Mouse (Mus musculus) MEL (cell line): ENCODE data around the gene Stmn1. TPM values are rescaled to one million over a fixed set of nuclear protein-coding genes. Genes with fewer than 3 reads are reported as not detected.

Experiments
- DNase-seq: peaks from one replicate; pipeline ENCODE4 v3.0.0; 2011; ENCODE audit warnings: low read depth, low spot score
- H3K27ac ChIP-seq: 2 replicates; pipeline ENCODE4 v1.5.1; 2012; ENCODE audit warnings: low read depth, mild to moderate bottlenecking, control low read depth, low read length, moderate library complexity; ENCODE audit not compliant: control insufficient read depth
- H3K27me3 ChIP-seq, 2 experiments: fragments of 150-350 bp in 1 of 2; sonication (generic) in 1 of 2; 2 replicates each; pipeline ENCODE4 v1.6.1; 2012; ENCODE audit warnings: low read length in 2 of 2, mild to moderate bottlenecking in 2 of 2, improper control_type of control experiment in 1 of 2, moderate library complexity in 1 of 2; ENCODE audit not compliant: insufficient read depth in 2 of 2, control insufficient read depth in 1 of 2
- H3K36me3 ChIP-seq, 2 experiments: 2 replicates each; pipeline ENCODE4 v1.6.1; 2012 to 2014; ENCODE audit warnings: low read length in 2 of 2, improper control_type of control experiment in 1 of 2, inconsistent platforms in 1 of 2, mild to moderate bottlenecking in 1 of 2; ENCODE audit not compliant: insufficient read depth in 2 of 2, control insufficient read depth in 1 of 2
- H3K4me1 ChIP-seq, 2 experiments: fragments of 150-350 bp in 1 of 2; sonication (generic) in 1 of 2; 2 replicates each; pipeline ENCODE4 v1.6.1; 2012; ENCODE audit warnings: low read length in 2 of 2, improper control_type of control experiment in 1 of 2, mild to moderate bottlenecking in 1 of 2; ENCODE audit not compliant: insufficient read depth in 2 of 2, control insufficient read depth in 1 of 2
- H3K4me3 ChIP-seq, 2 experiments: fragments of 150-350 bp in 1 of 2; sonication (generic) in 1 of 2; 2 replicates each; pipeline ENCODE4 v1.5.1; 2012; ENCODE audit warnings: low read depth in 2 of 2, low read length in 2 of 2, mild to moderate bottlenecking in 2 of 2, moderate library complexity in 2 of 2, control low read depth in 1 of 2, improper control_type of control experiment in 1 of 2; ENCODE audit not compliant: control insufficient read depth in 1 of 2, insufficient read depth in 1 of 2
- H3K79me2 ChIP-seq: 2 replicates; pipeline ENCODE4 v1.6.1; 2012; ENCODE audit warnings: mild to moderate bottlenecking, low read length, moderate library complexity; ENCODE audit not compliant: control insufficient read depth, poor library complexity, insufficient read depth
- H3K9ac ChIP-seq: 2 replicates; pipeline ENCODE4 v1.6.1; 2012; ENCODE audit warnings: low read depth, mild to moderate bottlenecking, control low read depth, low read length, moderate library complexity; ENCODE audit not compliant: control insufficient read depth, poor library complexity, severe bottlenecking
- H3K9me3 ChIP-seq: fragments of 150-350 bp; sonication (generic); replicated peaks from 2 replicates; pipeline ENCODE4 v1.6.1; 2012; ENCODE audit warnings: mild to moderate bottlenecking, low read length, improper control_type of control experiment, moderate library complexity; ENCODE audit not compliant: insufficient read depth
- BHLHE40 ChIP-seq: IDR thresholded peaks from 2 replicates; pipeline ENCODE4 v1.6.1; 2012; ENCODE audit warnings: low read depth, mild to moderate bottlenecking, inconsistent platforms, low read length, improper control_type of control experiment, borderline replicate concordance
- CTCF ChIP-seq, 3 experiments: IDR thresholded peaks in 2 of 3; conservative IDR thresholded peaks in 1 of 3; 2 replicates each; pipeline ENCODE4 v1.5.1; 2011 to 2012; ENCODE audit warnings: low read length in 3 of 3, low read depth in 2 of 3, mild to moderate bottlenecking in 2 of 3, improper control_type of control experiment in 1 of 3, inconsistent platforms in 1 of 3, mixed read lengths in 1 of 3, moderate library complexity in 1 of 3; ENCODE audit not compliant: control insufficient read depth in 1 of 3, insufficient read depth in 1 of 3, poor library complexity in 1 of 3, severe bottlenecking in 1 of 3
- E2F4 ChIP-seq: IDR thresholded peaks from 2 replicates; pipeline ENCODE4 v1.6.1; 2011; ENCODE audit warnings: low read depth, low read length, improper control_type of control experiment, borderline replicate concordance
- ELF1 ChIP-seq: IDR thresholded peaks from 2 replicates; pipeline ENCODE4 v1.6.1; 2014; ENCODE audit warnings: low read depth, mild to moderate bottlenecking, inconsistent platforms, low read length, improper control_type of control experiment, moderate library complexity
- EP300 ChIP-seq, 2 experiments: IDR thresholded peaks; 2 replicates each; pipeline ENCODE4 v1.6.1; 2011; ENCODE audit warnings: improper control_type of control experiment in 2 of 2, low read length in 2 of 2, low read depth in 1 of 2, mild to moderate bottlenecking in 1 of 2
- ETS1 ChIP-seq: IDR thresholded peaks from 2 replicates; pipeline ENCODE4 v1.6.1; 2012; ENCODE audit warnings: low read depth, mild to moderate bottlenecking, inconsistent platforms, low read length, improper control_type of control experiment, moderate library complexity
- GABPA ChIP-seq: IDR thresholded peaks from 2 replicates; pipeline ENCODE4 v1.6.1; 2012; ENCODE audit warnings: low read depth, mild to moderate bottlenecking, inconsistent platforms, low read length, improper control_type of control experiment, moderate library complexity
- GATA1 ChIP-seq: IDR thresholded peaks from 2 replicates; pipeline ENCODE4 v1.6.1; 2011; ENCODE audit warnings: low read depth, low read length, improper control_type of control experiment
- HCFC1 ChIP-seq: IDR thresholded peaks from 2 replicates; pipeline ENCODE4 v1.6.1; 2012; ENCODE audit warnings: low read depth, mild to moderate bottlenecking, inconsistent platforms, low read length, improper control_type of control experiment, moderate library complexity
- KAT2A ChIP-seq: conservative IDR thresholded peaks from 2 replicates; pipeline ENCODE4 v1.6.1; 2012; ENCODE audit warnings: low read depth, low read length, improper control_type of control experiment, inconsistent platforms
- MAX ChIP-seq: IDR thresholded peaks from 2 replicates; pipeline ENCODE4 v1.6.1; 2011; ENCODE audit warnings: low read length, improper control_type of control experiment
- MAZ ChIP-seq: IDR thresholded peaks from 2 replicates; pipeline ENCODE4 v1.6.1; 2012; ENCODE audit warnings: low read depth, mild to moderate bottlenecking, inconsistent platforms, low read length, improper control_type of control experiment
- MYB ChIP-seq: IDR thresholded peaks from 2 replicates; pipeline ENCODE4 v1.6.1; 2011; ENCODE audit warnings: mild to moderate bottlenecking, low read depth, low read length, improper control_type of control experiment
- MYC ChIP-seq: IDR thresholded peaks from 2 replicates; pipeline ENCODE4 v1.6.1; 2011; ENCODE audit warnings: low read depth, mild to moderate bottlenecking, low read length, improper control_type of control experiment, moderate library complexity
- NELFE ChIP-seq: IDR thresholded peaks from 2 replicates; pipeline ENCODE4 v1.6.1; 2011; ENCODE audit warnings: low read depth, low read length, improper control_type of control experiment
- NRF1 ChIP-seq: IDR thresholded peaks from 2 replicates; pipeline ENCODE4 v1.6.1; 2014; ENCODE audit warnings: low read depth, mild to moderate bottlenecking, inconsistent platforms, low read length, improper control_type of control experiment, moderate library complexity; ENCODE audit not compliant: poor library complexity, insufficient read depth, severe bottlenecking
- POLR2A ChIP-seq, 2 experiments: IDR thresholded peaks; 2 replicates each; pipeline ENCODE4 v1.6.1; 2011 to 2012; ENCODE audit warnings: low read length in 2 of 2, mild to moderate bottlenecking in 2 of 2, control low read depth in 1 of 2, improper control_type of control experiment in 1 of 2, low read depth in 1 of 2, moderate library complexity in 1 of 2; ENCODE audit not compliant: control insufficient read depth in 1 of 2, insufficient read depth in 1 of 2, poor library complexity in 1 of 2
- POLR2AphosphoS5 ChIP-seq: IDR thresholded peaks from 2 replicates; pipeline ENCODE4 v1.6.1; 2012; ENCODE audit warnings: low read depth, borderline replicate concordance, mild to moderate bottlenecking, inconsistent platforms, low read length, moderate library complexity, mixed read lengths
- RAD21 ChIP-seq: IDR thresholded peaks from 2 replicates; pipeline ENCODE4 v1.6.1; 2011; ENCODE audit warnings: mild to moderate bottlenecking, low read depth, low read length, improper control_type of control experiment
- RCOR1 ChIP-seq: IDR thresholded peaks from 2 replicates; pipeline ENCODE4 v1.6.1; 2012; ENCODE audit warnings: low read depth, mild to moderate bottlenecking, inconsistent platforms, low read length, improper control_type of control experiment
- SIN3A ChIP-seq: IDR thresholded peaks from 2 replicates; pipeline ENCODE4 v1.6.1; 2012; ENCODE audit warnings: low read length, improper control_type of control experiment, inconsistent platforms
- SMC3 ChIP-seq: IDR thresholded peaks from 2 replicates; pipeline ENCODE4 v1.6.1; 2011; ENCODE audit warnings: low read depth, low read length, improper control_type of control experiment
- TBP ChIP-seq: IDR thresholded peaks from 2 replicates; pipeline ENCODE4 v1.8.0; 2011; ENCODE audit warnings: low read depth, low read length, improper control_type of control experiment
- TCF12 ChIP-seq: IDR thresholded peaks from 2 replicates; pipeline ENCODE4 v1.6.1; 2014; ENCODE audit warnings: low read depth, mild to moderate bottlenecking, inconsistent platforms, low read length, improper control_type of control experiment, moderate library complexity
- UBTF ChIP-seq: IDR thresholded peaks from 2 replicates; pipeline ENCODE4 v1.6.1; 2012; ENCODE audit warnings: low read depth, mild to moderate bottlenecking, inconsistent platforms, low read length, improper control_type of control experiment, moderate library complexity, borderline replicate concordance; ENCODE audit not compliant: insufficient read depth
- USF1 ChIP-seq: IDR thresholded peaks from 2 replicates; pipeline ENCODE4 v1.6.1; 2014; ENCODE audit warnings: low read depth, mild to moderate bottlenecking, inconsistent platforms, low read length, improper control_type of control experiment, moderate library complexity
- USF2 ChIP-seq, 2 experiments: IDR thresholded peaks; 2 replicates each; pipeline ENCODE4 v1.6.1; 2011 to 2012; ENCODE audit warnings: improper control_type of control experiment in 2 of 2, low read length in 2 of 2, borderline replicate concordance in 1 of 2, inconsistent platforms in 1 of 2, low read depth in 1 of 2, mild to moderate bottlenecking in 1 of 2; ENCODE audit not compliant: insufficient read depth in 1 of 2
- ZC3H11A ChIP-seq: IDR thresholded peaks from 2 replicates; pipeline ENCODE4 v1.6.1; 2012; ENCODE audit warnings: low read depth, mild to moderate bottlenecking, inconsistent platforms, low read length, improper control_type of control experiment
- ZKSCAN1 ChIP-seq: IDR thresholded peaks from 2 replicates; pipeline ENCODE4 v1.6.1; 2012; ENCODE audit warnings: low read depth, mild to moderate bottlenecking, inconsistent platforms, low read length, improper control_type of control experiment, moderate library complexity
- ZMIZ1 ChIP-seq: IDR thresholded peaks from 2 replicates; pipeline ENCODE4 v1.6.1; 2012; ENCODE audit warnings: low read depth, mild to moderate bottlenecking, inconsistent platforms, low read length, improper control_type of control experiment, moderate library complexity
- polyA plus RNA-seq, 2 experiments: library from polyadenylated mRNA; stranded (reverse) in 1 of 2; unstranded in 1 of 2; fragments of >175 nt in 1 of 2; fragments of >200 nt in 1 of 2; gene quantifications; 2 replicates each; pipeline versions ENCODE4 v1.2.1 to v1.2.4; 2012; ENCODE audit warnings: low replicate concordance in 2 of 2, low read depth in 1 of 2; ENCODE audit not compliant: insufficient read length in 2 of 2, insufficient read depth in 1 of 2, missing spikeins in 1 of 2
- total RNA-seq: library from RNA; depleted of rRNA; stranded (reverse); fragments of 300-350 nt; gene quantifications from 2 replicates; pipeline ENCODE4 v1.2.3, GENCODE M21; 2012

The Stmn1 gene
- total and polyA plus RNA-seq, 3 experiments, result 214 to 350 TPM; not detected in 1

GRCm38 (mm10) chr4:134478031-134478430 is 9.9 kb downstream of the Stmn1 start:
- no peaks in the 10 kb centered on the region for H3K36me3 ChIP-seq
- H3K79me2 ChIP-seq, result no peaks in the 10 kb centered on the region
- H3K4me3 ChIP-seq, result no peak overlapping the region
- peaks cover 1 to 4% of the 10 kb centered on the region in 2 experiments; a peak in 2 of 4 replicates for H3K27me3 ChIP-seq
- no peak overlapping the region for H3K27ac ChIP-seq
- no peak overlapping the region for H3K9ac ChIP-seq
- no peaks in the 10 kb centered on the region for H3K9me3 ChIP-seq
- TF ChIP-seq POLR2A (IDR thresholded peaks at IDR 0.05; ENCODE audit: control insufficient read depth in 1 of 2, insufficient read depth in 1 of 2, low read depth in 1 of 2, low read length in 2 of 2, poor library complexity in 1 of 2) (no peak), SIN3A (peak; percentile 50; the same call in 1 of the 2 replicates), ELF1 (no peak), RAD21 (peak; percentile 95), UBTF (no peak), MYB (no peak), TBP (no peak), USF2 (IDR thresholded peaks at IDR 0.05; ENCODE audit: borderline replicate concordance in 1 of 2, insufficient read depth in 1 of 2, low read depth in 1 of 2, low read length in 2 of 2) (no peak), NELFE (no peak), ETS1 (no peak), HCFC1 (peak; percentile 64), GATA1 (no peak), MAX (no peak), SMC3 (peak; percentile 95), TCF12 (no peak), KAT2A (no peak), NRF1 (no peak), ZC3H11A (peak; percentile 89), ZMIZ1 (no peak), MAZ (no peak), CTCF (IDR thresholded peaks at IDR 0.05 in 2 of 3, conservative IDR thresholded peaks at IDR 0.05 in 1 of 3; ENCODE audit: control insufficient read depth in 1 of 3, insufficient read depth in 1 of 3, low read depth in 2 of 3, low read length in 3 of 3, poor library complexity in 1 of 3, severe bottlenecking in 1 of 3) (peak in 2 of 3 experiments; percentile 98 to 100), POLR2AphosphoS5 (no peak), GABPA (no peak), RCOR1 (no peak), EP300 (IDR thresholded peaks at IDR 0.05; ENCODE audit: low read depth in 1 of 2, low read length in 2 of 2) (no peak), ZKSCAN1 (no peak), USF1 (no peak), E2F4 (no peak), MYC (no peak), BHLHE40 (no peak)
- H3K4me1 ChIP-seq, result no peaks in the 10 kb centered on the region; a peak in 1 of 4 replicates
- DNase-seq, result peak; percentile 90
